Mouse (Mus musculus) embryonic fibroblast, embryonic 13.5 days (primary cell): ENCODE results near the gene Thop1.

Experiments used
- CTCF ChIP-seq: IDR thresholded peaks from 2 replicates; pipeline ENCODE4 v1.5.1; 2011; ENCODE audit warnings: mild to moderate bottlenecking, control low read depth, low read length, moderate library complexity, borderline replicate concordance; ENCODE audit not compliant: insufficient read depth
- POLR2A ChIP-seq: IDR thresholded peaks from 2 replicates; pipeline ENCODE4 v1.6.1; 2011; ENCODE audit warnings: low read depth, mild to moderate bottlenecking, control low read depth, low read length, moderate library complexity

GRCm38 (mm10) chr10:81082168-81082960 is 12.5 kb downstream of the Thop1 start:
- TF ChIP-seq POLR2A (no peak), CTCF (peak; percentile 40; the same call in 1 of the 2 replicates)
